Mouse (Mus musculus): ENCODE results near the gene Irf1.

The Irf1 gene

DNA sequence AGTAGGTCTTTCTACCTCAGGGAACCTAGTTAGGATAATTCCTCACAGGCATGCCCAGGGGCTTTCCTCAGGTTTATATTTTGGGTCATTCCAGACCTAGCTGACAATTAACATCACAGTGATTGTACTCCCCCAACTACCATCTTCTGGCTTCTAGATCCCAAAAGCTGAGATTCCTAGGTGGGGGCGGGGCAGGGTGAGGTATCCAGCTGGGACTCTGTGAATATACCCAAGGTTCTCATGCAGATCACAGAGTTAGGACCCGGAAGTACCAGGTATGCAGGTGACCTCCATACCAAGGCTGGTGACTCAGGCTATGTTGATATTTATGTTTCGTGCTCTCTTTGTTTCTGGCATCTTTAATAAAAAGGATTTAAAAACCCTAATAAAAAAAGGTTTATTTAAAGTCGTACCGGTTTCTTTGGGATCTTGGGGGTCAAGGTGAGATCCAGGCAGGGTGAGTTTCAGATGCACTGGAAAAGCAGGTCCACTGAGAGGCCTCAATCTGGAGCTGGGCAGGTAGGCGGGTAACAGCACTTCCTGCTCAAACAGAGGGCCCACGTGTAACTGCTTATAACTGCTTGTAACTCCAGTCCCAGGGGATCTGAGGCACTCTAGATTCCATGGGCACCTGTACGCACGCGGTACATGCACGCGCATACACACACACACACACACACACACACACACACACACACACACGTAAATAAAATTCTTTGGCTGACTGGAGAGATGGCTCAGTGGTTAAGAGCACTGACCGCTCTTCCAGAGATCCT lies 34.9 kb downstream of the Irf1 start:
- ATAC-seq (ENCODE audit: insufficient number of reproducible peaks, low FRiP score, low TSS enrichment): no peak

DNA sequence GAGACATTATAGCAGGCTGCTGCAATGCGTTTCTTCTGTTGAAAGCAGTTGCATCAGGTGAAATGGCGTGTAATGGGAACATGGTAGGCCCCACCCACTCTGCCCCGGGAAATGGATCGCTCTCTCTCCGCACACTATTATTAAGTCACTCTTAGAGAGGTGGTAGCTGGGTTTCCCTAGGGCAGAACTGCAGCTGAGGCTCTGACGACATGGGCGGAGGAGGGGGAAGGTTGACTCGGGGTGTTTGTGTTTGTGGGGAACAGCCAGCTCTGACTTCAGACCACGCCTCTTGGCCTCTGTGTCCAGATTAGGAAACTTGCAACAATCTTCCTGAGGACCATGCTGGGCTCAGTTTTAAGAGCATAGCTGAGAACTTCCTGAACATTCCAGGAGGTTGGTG lies 36.0 kb downstream of the Irf1 start:
- ATAC-seq (ENCODE audit: insufficient number of reproducible peaks, low FRiP score, low TSS enrichment): no peak

DNA sequence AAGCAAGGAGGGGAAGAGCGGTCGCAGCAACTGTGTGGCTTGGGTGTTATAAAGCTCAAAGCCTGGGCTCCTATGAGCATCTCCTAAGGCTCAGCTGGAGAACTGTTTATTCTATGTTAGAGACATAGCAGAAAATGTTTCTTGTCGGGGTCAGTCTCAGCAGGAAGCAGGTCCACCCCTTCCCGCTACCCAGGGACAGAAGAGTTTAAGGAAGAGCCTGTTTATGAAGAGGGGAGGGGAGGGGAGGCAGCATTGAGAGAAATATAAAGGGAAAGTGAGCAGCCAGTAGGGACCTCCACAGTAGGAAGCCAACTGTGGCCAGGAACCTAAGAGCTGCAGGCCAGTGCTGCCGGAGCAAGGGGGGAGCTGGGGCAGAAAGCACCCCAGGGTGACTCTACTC lies 39.5 kb downstream of the Irf1 start:
- ATAC-seq (ENCODE audit: insufficient number of reproducible peaks, low FRiP score, low TSS enrichment): no peak

DNA sequence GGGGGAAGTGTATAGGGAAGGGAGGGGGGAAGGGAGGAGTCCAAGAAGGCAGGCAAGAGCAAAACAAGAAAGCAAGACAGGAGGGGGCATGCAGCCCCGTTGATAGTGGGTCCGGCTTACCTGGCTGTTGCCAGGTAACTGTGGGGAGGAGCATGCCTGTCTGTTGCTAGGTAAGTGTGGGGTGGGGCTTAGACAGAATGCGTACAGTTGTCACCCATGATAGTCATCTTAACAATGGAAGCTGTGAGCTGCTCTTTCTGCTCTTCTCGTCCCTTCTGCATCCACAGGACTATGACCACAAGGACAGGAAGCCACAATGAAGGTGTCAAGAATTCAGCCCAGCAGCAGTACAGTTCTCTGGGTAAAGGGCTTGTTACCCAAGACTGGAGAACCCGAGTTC lies 40.3 kb downstream of the Irf1 start:
- no peak for ATAC-seq (ENCODE audit: insufficient number of reproducible peaks, low FRiP score, low TSS enrichment)

DNA sequence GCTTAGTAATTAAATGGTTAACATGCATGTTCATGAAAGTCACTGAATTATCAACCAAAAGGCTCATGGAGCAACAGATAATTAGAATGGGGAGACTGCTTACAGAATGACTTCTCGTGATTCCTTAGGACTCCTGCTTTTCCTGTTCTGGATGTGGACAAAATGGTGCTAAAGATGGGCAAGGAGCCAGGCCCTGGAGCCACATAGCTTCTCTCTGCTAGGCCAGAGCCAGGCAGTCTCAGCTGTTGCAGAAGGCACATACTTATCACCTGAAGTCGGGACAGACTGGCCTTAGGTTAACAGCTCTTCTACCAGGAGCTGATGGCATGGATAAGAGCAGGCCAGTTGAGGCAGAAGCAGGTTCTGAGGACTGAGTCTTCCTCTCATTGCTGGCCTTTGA lies 40.9 kb downstream of the Irf1 start:
- no peak for ATAC-seq (ENCODE audit: insufficient number of reproducible peaks, low FRiP score, low TSS enrichment)

DNA sequence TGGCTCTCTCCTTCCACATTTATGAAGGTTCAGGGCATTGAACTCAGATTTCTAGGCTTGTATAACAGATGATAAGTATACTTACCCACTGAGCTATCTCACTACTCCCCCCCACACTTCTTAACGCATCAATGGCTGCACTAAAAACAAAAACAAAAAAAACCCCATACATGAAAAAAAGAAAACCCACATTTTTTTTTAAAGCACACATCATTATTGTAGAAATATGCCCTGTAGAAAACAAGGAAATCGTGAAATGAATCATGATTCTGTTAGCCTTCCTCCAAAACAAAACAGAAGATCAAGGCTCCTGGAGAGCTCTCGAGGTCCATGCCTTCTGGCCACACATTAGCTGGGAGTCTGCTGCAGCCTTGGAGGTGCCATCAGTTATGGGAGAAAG lies 41.5 kb downstream of the Irf1 start:
- ATAC-seq (ENCODE audit: insufficient number of reproducible peaks, low FRiP score, low TSS enrichment): no peak

DNA sequence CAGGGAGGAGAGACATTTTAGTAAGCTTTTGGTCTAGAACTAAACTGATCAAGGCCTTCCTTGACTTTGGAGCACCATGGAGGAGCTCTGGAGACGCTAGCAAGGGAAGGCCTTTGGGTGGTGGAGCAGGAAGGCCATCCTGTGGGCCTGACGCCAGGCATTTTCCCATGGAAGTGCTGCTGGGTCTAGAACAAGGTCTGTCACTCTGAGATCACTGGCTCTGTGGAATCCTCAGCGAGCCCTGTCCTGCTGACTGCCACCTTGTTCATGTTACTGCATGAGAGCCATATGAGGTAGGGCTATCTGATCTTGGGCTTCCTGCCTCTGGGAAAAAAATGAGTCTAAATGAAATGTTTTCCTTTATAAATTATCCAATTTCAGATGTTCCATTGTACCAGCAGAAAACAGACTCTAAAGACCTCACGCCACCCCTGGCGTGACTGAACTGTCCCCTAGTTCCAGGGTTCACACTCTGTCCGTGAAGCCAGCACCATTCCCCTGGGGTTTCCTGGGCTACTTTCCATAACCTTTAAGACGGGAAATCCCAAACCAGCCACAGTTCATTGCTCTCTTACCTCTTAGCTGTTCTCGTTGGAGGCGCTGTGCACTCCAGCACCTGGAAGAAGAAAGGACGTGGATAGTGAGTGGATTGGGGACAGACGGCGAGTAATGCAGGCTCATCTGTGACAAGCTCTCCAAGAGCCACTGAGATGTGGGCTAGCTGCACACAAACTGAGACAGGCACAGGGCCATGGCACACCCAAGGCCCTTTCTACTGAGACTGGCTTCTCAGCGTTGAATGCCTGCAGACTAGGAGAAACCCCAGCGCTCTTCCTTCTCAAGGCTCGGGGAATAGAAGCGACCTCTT lies 43.4 kb downstream of the Irf1 start:
- no peak for ATAC-seq (ENCODE audit: insufficient number of reproducible peaks, low FRiP score, low TSS enrichment)

DNA sequence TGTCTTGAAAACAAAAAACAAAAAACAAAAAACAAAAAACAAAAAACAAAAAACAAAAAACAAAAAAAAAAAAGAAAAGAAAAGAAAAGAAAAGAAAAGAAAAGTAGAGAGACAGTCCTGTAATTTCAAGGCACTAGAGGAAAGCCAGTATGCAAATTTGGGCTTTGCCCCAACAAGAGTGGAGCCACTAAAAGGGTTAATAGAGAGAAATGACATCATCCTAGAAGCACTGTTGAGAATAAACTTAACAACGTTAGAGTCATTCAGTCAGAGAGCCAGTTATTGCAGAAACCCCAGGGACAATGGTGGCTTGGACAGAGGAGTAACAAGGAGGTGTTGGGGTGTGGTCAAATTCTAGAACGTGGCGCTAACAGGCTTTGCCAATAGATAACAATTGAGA lies 45.0 kb downstream of the Irf1 start:
- no peak for ATAC-seq (ENCODE audit: insufficient number of reproducible peaks, low FRiP score, low TSS enrichment)

DNA sequence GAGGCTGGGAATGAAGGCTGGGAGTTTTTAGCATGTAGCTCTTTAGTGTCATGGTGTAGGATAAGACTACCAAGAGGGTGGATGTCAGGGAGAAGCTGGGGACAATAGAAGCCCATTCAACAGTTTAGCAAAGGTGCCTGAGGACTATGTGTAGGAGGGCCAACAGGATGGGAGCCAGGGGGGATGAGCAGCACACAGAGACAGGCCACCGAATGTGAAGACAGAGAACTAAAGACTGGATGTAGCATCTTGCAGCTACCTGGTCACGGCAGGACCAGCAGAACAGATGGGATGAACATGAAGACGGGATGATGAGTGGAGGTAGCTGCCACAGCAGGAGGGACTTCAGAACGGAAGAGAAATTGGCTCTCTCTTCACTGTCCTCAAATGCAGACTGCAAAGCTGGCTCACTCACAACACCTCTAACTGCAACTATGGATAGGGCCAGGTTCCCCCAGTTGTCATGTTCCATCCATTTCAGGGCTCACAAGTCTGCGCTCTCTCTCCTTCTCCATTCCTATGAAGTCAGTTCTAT lies 47.1 kb downstream of the Irf1 start:
- ATAC-seq (ENCODE audit: insufficient number of reproducible peaks, low FRiP score, low TSS enrichment): peak; percentile 26; the same call in 1 of the 2 replicates

DNA sequence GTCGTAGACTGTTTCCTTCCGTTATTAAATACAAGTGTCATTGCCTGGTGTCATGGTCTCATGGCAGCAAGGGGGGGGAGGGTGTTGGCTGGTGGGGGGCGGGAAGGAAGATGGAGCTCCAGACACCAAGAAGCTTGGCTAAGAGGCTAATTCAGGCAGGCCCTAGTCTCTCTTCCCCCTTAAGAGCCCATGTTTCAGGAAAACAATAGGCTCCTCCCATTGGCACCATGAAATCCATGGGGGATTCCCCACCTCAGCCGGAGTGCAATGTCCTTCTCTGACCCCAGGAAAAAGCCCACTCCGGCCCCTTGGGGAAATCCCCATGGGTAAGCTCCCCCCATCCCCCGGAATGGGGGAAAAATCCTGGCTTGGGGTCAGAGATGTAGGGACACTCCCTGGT lies 49.0 kb downstream of the Irf1 start:
- no peak for ATAC-seq (ENCODE audit: insufficient number of reproducible peaks, low FRiP score, low TSS enrichment)

DNA sequence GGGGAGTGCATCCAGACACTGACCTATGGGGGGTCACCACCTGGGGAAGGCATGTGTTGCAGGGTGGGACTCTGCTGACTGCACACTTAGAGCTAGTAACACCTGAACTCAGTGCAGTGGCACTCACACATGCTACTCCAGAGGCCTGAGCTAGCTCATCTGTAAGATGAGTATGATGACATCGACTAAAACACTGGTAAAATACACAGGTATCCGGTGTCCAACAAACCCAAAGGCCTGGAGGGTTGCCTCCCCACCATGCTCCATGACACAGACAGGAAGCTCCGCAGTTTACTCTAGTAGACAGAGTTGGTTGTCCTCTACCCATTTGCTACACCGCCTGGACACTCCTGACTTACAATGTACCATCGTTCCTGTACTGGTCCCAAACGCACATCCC lies 49.7 kb downstream of the Irf1 start:
- no peak for ATAC-seq (ENCODE audit: insufficient number of reproducible peaks, low FRiP score, low TSS enrichment)

DNA sequence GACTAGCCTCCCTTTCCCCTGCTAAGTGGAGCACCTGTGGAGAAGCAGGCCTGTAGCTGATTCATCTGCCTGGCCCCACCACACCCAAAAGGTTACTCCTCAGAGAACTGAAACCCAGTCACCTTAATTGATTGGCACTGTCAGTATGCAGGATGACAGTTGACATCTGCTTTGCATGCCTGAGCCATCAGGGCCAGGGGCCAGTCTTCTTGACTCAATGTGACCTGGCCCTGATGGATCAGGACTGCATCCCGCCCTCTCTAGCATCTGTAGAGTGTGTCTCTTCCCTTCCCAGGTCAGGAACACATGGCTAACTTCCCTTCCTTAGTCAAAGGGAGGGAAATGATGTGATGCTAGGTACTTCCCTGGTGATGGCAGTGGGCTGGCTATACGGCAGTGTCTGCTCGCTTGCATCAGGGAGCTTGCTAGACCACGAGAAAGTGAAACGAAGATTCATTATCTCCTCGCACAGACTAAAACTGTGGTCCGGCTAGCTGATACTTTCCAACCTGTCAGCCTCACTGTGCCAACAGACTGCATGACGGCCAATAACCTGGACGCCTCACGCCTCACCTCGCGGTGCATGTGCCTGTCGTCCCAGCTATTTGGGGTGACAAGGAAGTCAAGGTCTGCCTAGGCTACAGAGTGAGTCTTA lies 50.8 kb downstream of the Irf1 start:
- ATAC-seq (ENCODE audit: insufficient number of reproducible peaks, low FRiP score, low TSS enrichment): no peak

DNA sequence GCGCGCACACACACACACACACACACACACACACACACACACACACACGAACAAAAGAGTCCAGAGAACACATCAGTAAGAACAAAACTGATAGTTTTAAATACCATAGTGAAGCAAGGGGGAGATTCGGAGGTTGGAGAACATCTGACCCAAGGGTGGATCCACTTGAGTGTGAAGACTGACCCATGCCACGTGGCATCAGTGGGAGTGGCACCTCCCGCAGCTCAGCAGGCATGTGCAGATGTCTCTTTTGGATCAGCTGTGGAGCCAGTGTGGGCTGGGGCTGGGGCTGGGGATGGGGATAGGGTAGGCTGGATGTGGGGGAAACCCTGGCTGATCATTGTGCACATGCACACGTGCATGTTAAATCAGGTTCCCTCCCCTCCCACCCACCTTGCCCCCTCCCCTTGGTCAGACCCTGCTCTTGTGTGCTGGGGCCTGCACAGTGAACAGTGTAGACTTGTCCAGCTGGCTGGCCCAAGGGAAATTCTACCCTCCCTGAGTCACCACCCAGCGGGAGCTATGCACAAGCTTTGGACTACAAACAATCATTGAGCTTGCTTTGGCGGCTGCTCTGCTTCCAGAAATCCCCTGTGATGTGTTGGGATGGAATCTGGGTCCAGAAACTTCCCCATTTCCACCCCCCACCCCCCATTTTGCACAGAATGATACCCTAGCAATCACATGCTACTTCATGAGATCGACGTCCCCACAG lies 51.6 kb downstream of the Irf1 start:
- ATAC-seq (ENCODE audit: insufficient number of reproducible peaks, low FRiP score, low TSS enrichment): no peak

DNA sequence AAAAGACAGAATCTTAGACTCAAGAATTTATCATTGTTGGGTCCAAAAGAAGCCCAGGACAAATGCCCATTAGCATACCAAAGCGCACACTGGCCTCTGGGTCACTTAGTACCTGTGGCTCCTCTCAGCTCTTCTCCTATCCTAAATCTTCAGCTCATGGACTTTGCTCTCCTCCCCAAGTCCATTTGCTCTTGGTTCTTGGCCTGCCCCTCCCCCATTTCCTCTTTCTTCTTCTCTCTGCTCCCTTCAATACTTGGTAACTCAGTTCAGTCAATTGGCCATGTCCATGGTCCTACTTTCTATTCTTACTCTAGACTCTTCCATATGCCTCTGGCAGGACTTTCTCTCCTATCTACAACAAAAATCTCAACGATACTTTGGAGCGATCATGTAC lies 52.1 kb downstream of the Irf1 start:
- no peak for ATAC-seq (ENCODE audit: insufficient number of reproducible peaks, low FRiP score, low TSS enrichment)

DNA sequence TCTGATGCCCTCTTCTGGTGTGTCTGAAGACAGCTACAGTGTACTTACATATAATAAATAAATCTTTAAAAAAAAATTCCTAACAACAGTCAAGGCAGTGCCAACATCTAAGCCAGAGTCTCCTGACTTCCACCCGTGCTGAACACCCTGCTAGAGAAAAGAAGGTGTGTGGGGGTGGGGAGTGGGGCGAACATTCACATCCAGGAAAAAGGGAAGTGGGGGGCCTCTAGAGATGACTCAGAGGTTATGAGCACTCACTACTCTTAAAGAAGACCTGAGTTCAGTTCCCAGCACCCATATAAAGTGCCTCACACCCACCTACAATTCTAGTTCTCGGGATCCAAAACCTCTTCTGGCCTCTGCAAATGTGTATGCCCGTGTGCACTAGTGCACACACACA lies 55.6 kb downstream of the Irf1 start:
- ATAC-seq (ENCODE audit: insufficient number of reproducible peaks, low FRiP score, low TSS enrichment): no peak

Data from cerebellum, adult (tissue).